28 mouse cellular contexts compared by ENCODE assay signal in genomic region chr6:111610396-111610795, GRCm38 (mm10).
"Had no signal": no experiment of that assay in that cellular context is flagged by ENCODE, and none has a peak within 500 bp of the region (broad histone marks: within the 10 kb centered on the region; RNA-seq: fewer than 3 reads in every experiment).

No protein-coding gene starts in this region.

- H3K4me1 ChIP-seq: embryonic facial prominence, embryonic 10.5 days; embryonic facial prominence, embryonic 12.5 days; embryonic facial prominence, embryonic 13.5 days; embryonic facial prominence, embryonic 15.5 days; forebrain, embryonic 10.5 days; forebrain, embryonic 12.5 days; forebrain, embryonic 13.5 days; forebrain, embryonic 15.5 days; heart, embryonic 10.5 days had no signal

- DNase-seq: cerebellum, adult 9-10 months; cerebellum, adult 9-11 months; cerebellum, postnatal 10 days; cerebellum, postnatal 14 days; cerebellum, postnatal 36 days; embryo, embryonic 11 days; forebrain, postnatal 0 days; gastrocnemius, adult 2 months; gastrocnemius, postnatal 10 days; gastrocnemius, postnatal 14 days; gastrocnemius, postnatal 25 days; gastrocnemius, postnatal 36 days; heart, adult 11 months; heart, adult 18-20 months; heart, adult 2 months had no signal

- H3K27ac ChIP-seq: embryonic facial prominence, embryonic 10.5 days; embryonic facial prominence, embryonic 12.5 days; embryonic facial prominence, embryonic 13.5 days; embryonic facial prominence, embryonic 15.5 days; forebrain, embryonic 10.5 days; forebrain, embryonic 12.5 days; forebrain, embryonic 13.5 days; forebrain, embryonic 15.5 days; gastrocnemius, adult 2 months; heart, adult 2 months; heart, embryonic 10.5 days had no signal

- H3K9me3 ChIP-seq: embryonic facial prominence, embryonic 10.5 days; embryonic facial prominence, embryonic 12.5 days; embryonic facial prominence, embryonic 13.5 days; embryonic facial prominence, embryonic 15.5 days; forebrain, embryonic 10.5 days; forebrain, embryonic 12.5 days; forebrain, embryonic 13.5 days; forebrain, embryonic 15.5 days; heart, embryonic 10.5 days had no signal

- H3K4me2 ChIP-seq: embryonic facial prominence, embryonic 12.5 days; embryonic facial prominence, embryonic 13.5 days; embryonic facial prominence, embryonic 15.5 days; forebrain, embryonic 12.5 days; forebrain, embryonic 13.5 days; forebrain, embryonic 15.5 days; heart, embryonic 11.5 days had no signal

- H3K27me3 ChIP-seq: embryonic facial prominence, embryonic 12.5 days; embryonic facial prominence, embryonic 13.5 days; embryonic facial prominence, embryonic 15.5 days; forebrain, embryonic 12.5 days; forebrain, embryonic 13.5 days; forebrain, embryonic 15.5 days had no signal

- H3K4me3 ChIP-seq: embryonic facial prominence, embryonic 10.5 days; embryonic facial prominence, embryonic 12.5 days; embryonic facial prominence, embryonic 13.5 days; embryonic facial prominence, embryonic 15.5 days; erythroblast, embryonic 14.5 days; forebrain, embryonic 10.5 days; forebrain, embryonic 12.5 days; forebrain, embryonic 13.5 days; forebrain, embryonic 15.5 days; gastrocnemius, adult 2 months; heart, adult 2 months; heart, embryonic 10.5 days had no signal

- H3K36me3 ChIP-seq: embryonic facial prominence, embryonic 10.5 days; embryonic facial prominence, embryonic 12.5 days; embryonic facial prominence, embryonic 13.5 days; embryonic facial prominence, embryonic 15.5 days; forebrain, embryonic 10.5 days; forebrain, embryonic 12.5 days; forebrain, embryonic 15.5 days; heart, embryonic 10.5 days had no signal

- ATAC-seq: forebrain, embryonic 13.5 days; forebrain, embryonic 14.5 days; forebrain, embryonic 15.5 days; forebrain, embryonic 16.5 days; forebrain, postnatal 0 days had no signal

- H3K9ac ChIP-seq: embryonic facial prominence, embryonic 12.5 days; embryonic facial prominence, embryonic 13.5 days; embryonic facial prominence, embryonic 15.5 days; forebrain, embryonic 12.5 days; forebrain, embryonic 13.5 days; forebrain, embryonic 15.5 days; forebrain, postnatal 0 days had no signal
